Mouse (Mus musculus) c-Kit-positive CD71-positive TER-119-positive erythroid progenitor cells, embryonic 14.5 days (primary cell): ENCODE data around the gene Scn11a.
A peak's percentile ranks its signal among the peaks of the same experiment; 100 is the strongest.

ENCODE experiments used
- DNase-seq: peaks from one replicate; pipeline ENCODE4 v3.0.0-alpha.2; 2013; ENCODE audit warnings: low spot score

The Scn11a gene

DNA sequence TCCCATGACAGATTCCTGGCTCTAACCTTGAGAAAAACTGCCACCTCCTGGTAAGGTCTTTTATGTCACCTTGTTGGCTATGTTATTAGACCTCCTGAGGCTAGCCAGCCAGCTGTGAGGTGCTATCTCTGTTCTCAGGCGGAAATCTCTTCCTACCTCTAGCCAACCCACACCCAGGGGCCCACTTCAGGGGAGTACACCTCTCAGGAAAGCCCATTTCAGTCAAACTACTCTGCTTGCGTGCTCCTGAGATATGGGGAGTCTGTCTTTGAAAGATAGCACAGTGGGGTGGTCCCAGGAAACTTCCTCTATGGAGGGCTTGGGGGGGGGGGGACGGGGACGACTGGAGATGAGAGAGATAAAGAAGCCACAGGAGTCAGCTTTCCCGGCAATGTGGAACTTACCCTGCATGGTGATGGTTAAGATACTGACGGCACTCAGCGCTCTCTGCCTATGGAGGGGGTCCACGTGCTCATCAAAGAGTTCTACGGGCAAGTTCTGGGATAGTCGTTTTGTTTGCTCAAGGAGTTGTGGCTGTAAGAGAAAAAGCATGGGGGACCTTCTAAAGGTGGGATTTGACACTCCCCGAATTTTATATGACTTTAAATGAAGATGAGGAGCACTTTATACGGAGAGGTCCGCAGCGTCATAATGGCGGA is 29.9 kb downstream of the Scn11a start:
- DNase-seq: no peak

DNA sequence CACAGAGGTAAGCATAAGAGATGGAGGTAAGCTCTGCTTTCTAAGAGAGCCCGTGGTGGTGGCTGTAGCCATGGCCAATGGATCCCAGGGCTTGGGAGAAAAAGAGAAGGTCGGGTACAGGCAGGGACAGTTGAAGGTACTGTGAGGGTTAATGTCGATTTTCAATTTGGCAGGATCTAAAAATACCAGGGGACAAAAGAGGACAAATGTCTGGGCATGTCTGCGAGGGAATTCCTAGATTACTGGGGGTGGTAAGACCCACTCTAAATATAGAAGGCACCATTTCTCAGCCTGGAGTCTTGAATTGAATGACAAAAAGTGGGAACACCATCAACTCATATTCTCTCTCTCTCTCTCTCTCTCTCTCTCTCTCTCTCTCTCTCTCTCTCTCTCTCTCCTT is 30.8 kb downstream of the Scn11a start:
- no peak for DNase-seq

DNA sequence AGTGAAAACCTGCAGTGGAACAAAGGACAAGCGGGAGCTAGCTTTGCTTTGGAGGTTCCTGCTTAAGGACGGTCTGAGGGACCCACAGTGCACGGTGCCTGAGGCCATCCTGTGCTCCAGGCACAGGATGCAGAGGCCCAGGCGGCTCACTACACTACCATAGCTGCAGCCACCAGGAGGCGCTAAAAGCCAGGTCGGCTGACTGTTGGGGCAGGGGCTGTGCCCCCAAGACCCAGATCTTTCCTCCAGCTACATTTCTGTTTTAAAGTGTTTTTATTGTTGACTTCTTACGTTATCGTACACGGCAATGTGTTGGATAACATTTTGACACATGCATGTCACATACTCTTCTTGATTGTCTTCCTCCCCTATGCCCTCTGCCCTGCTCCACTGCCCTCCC is 32.8 kb downstream of the Scn11a start:
- DNase-seq: no peak

DNA sequence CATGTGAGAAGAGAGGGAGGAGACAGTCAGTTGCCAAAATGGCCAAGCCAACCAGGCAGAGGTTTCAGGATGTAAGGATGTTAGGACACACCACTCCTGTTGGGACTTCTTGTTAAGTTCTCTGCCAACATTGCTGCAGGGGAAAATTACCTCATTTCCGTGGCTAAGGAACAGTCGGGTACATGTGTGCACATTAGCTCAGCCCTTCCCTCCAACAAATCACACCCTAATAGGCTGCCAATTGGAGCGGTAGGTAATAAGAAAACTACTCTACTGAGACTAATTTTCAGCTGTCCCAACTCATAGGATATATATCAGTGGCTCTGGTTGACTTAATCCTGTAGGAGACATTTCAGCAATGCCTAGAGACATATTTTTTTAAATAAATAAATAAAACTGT is 44.4 kb downstream of the Scn11a start:
- no peak for DNase-seq

DNA sequence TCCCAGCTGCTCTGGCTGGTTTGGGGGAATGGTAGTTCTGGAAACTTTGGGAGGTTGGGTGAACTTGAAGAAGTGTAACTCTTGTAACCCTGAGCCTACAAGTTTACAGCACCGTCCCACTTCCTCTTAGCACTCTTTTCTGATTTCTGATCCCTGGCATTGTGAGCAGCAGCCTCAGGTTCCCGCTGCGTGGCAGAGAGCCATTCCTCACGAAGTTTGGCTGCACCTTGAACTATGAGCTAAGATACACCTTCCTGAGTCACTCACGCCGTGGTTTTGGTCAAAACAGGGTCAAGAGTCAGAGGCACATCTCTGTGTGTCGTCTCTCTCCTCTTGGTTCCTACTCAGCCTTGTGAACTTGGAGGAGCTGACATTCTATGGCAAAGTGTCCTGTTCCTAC is 48.6 kb downstream of the Scn11a start:
- no peak for DNase-seq

DNA sequence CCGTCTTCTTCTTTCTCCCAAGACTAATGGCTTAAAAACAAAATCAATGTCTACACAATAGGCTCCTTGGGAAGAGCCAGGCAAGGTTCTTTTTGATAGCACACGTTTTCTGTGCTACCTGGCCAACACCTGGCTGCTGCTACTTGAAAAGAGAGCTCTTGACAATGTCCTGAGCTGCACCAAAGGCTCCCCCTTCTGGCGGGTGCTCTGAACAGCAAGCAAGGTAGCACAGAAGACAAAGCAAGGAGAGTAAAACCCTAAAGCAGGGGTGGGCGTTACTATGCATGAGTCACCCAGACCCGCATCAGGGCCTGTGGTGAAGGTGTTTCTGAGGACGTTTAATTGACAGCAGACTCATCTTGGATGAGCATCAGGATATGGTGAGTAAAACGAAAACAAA is 56.7 kb downstream of the Scn11a start:
- no peak for DNase-seq

DNA sequence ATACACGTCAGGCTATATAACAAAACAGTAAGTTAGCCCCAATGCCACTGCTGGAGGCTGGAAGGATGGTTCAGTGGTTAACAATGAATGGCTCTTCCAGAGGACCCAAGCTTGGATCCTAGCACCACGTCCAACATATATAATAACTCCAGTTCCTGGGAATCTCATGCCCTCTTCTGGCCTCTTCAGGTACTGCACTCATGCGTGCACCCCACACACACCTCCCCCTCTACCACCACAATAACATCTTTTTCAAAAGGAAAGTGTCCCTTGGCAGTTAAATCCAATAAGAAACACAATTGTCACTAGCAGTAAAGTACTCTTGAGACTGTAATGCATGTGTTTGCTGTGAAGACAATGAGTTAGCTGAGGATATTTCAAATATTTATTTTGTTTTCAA is 65.0 kb downstream of the Scn11a start:
- DNase-seq: no peak

DNA sequence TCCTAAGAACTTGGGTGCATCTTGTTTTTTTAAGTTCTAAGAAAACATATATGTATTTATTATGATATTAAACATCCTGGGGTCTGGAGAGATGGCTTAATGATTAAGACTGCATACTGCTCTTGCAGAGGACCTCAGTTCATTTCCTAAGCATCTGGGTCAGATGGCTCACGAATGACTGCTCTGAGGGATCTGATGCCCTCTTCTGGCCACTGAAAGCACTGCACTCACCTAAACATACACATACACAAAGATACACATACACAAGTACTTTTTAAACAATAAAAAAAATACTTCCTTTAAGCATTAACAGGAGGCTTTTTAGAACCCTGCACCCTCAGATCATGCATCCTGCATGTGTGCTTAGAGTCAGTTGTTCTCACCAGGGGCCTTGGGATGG is 65.8 kb downstream of the Scn11a start:
- DNase-seq: no peak

DNA sequence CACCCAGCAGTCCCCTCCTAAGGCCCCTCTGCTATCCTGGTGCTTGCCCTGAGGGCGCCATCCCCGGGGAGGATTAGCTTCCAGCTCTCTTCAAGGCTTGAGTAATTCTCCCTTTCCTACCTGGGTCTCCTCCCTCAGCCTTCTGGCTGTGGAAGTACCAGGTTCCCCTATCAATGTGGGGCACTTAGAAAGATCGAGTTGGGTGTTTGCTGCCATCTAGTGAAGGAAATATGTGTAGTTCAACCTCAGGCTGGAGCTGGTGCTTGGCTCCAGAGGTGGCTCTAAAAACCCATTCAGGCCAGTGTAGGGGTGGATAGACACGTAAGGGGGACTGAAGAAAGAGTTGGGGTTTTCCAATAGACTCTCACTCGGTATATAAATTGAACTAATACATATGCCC is 73.7 kb downstream of the Scn11a start:
- DNase-seq: no peak

DNA sequence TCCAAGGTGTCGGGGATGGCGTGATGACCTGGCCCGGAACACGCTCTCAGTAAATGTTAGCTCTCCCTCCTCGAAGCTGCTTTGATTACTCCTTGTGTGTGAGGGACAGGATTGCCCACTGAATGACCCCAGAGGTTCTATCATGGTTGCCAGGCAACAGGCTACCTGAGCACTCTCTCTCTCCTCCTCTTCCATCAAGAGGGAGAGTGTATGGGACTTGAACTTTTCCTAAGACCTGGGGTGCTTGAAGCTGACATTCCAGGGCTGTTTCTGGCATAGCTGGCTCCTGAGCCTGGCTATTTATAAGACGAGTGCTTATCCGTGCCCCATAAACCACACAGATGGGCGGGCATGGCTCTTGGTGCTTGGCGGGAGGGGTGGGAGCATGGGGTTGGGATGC is 76.1 kb downstream of the Scn11a start:
- no peak for DNase-seq

DNA sequence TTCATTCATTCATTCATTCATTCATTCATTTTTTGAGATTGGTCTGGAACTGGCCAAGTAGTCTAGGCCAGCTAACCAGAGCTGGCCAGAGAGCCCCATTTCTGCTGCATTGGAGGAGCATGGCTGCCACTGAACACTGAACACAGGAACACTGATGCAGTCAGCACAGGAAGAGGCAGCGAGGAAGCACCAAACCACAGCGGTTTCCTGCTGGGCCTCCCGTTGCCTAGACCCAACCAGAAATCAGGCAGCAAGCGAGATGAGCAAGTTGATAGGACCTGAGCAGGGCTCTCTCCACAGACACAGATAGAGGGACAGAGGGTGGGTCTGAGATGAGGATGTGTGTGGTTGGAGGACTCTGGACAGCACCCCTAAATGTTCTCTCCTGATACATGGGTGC is 81.4 kb downstream of the Scn11a start:
- DNase-seq: no peak

DNA sequence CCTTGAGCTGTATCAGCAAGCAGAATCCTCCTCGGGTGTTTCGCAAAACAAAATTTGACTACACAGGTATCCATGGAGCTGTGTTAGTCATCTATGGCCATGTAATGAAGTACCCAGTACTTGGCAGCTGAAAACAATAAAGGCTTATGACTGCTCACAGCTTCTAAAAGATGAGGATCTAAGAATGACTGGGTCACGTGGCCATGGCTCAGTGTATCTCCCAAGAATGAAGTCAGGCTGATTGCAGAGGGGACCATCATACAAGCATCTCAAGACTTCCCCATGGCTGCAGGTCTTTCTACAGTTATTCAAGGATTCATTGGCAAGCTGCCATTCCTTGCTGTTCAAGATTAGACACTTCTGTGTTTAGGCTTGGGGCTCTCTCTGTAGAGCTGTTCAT is 81.9 kb downstream of the Scn11a start:
- no peak for DNase-seq

DNA sequence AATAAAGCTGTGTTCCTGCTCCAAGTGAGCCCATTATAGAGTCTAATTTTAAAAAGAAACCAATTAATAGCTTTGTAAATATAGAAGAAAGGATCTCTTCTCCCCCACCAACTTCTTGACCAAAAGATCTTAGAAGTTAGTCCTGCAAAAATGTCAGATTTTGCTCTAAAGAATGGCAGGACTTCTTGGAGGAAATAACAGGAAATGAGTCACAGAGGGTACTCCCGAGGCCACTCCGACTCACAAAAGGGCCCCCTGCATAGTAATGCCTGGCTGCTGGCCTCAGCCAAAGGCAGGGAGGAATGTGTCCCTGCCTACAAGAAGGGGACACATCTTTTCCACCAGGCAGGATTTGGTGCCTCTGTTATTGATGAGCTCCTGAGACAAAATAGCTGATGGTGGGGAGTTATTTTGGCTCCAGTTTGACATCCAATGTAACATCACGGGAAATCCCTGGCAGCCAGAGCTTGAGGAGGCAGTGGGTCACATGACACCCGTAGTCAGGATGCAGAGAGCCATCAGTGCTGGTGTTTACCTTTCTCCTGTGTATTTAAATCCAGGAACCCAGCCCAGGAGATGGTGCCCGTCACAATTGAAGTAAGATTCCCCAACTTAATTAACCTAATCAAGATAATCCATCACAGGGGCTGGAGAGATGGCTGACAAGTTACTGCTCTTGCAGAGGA is 84.0 kb downstream of the Scn11a start:
- DNase-seq: no peak

DNA sequence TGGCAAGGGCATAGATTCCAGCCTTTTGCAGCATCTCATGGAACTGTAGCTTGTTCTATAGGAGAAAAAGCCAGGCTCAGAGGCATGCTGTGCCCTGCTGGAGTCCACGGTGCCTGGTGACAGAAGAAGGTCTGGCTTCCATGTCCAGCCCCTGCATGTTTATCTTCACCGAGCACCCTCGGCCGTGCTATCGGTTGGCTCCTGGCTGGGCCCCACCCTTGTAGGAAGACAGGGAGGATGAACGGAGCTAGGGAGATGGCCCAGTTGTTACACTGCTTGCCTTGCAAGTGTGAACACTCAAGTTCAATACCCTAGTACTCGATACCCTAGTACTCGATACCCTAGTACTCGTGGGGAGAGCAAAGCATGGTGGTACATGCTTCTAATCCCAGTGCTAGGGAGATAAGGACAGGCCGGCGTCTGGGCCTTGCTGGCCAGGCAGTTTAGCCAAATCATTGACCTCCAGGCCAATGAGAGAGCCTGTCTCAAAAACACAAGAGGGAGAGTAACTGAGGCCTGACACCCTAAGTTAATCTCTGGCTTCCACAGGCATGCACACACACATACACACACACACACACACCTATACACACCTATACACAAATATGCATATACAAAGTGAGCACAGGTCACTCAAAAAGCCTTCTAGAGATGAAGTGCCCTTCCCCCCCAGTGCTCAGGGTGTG is 96.7 kb downstream of the Scn11a start:
- peak; percentile 24 for DNase-seq

DNA sequence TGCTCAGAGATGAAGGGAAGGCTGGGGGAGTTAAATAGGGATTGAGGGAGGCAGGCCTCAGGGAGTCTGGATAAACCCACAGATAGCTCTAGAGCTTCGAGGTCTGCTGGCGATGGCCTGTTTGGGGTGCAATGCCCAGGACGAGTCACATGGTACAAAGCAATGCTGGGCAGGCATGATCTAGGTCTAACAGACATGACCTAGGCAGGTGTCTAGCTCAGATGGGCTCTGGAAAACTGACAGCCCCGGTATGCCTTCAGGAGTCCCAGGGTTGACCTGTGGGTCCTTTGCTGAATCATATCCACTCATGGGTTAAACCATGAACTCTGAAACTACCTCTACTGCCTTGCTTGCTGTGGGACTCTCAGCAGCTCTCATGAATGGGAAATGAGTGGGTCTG is 98.3 kb downstream of the Scn11a start:
- DNase-seq: no peak

DNA sequence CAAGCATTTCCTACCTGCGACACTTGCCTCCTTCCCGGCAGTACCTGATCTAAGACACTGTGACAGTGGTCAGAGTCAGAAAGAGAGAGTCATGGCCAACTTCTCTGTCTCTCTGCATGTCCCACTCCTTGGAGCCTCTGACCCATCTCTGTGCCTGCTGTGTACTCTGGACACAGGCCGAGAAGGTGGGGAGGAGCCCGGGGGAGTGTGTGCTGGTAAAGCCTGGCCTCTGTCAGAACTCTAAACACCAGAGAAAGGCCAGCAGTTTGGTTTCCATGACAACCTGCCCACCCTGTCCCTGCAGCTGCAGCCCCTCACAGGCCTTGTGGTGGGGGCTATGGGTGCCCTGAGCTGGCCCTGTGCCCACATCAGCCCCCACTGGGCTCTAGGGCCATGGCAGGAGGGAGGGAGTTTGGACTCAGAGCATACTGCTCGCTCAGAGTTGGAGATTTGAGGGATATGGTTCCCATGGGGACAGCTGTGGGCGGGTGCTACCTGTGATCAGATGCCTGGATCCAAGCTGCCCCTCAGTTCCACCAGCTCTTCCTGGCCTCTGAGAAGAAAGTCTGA is 99.9 kb downstream of the Scn11a start:
- DNase-seq: no peak

DNA sequence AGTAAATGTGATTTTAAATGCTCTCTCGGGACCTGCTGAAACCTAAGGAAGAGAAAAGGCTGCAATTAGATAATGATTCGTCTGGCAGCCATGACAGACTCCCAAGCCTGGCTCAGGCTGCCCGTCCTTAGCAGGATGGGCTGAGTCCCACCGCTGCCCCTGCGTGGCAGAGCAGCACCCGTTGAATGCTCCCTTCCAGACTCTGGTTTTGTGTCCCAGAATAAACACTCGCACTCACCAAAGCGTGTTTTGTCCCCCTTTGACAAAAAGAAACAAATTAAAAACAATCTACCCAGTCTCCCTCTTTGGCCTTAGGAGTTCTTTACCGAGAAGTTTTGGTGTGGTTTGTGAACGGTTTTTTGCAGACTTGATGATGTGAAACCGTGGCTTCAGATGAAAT is 106.0 kb downstream of the Scn11a start, which contains the start of gene Scn10a:
Gene Scn10a, minus strand, starts transcription at position 101 of the 400 bp plus-strand sequence.
- no peak for DNase-seq

DNA sequence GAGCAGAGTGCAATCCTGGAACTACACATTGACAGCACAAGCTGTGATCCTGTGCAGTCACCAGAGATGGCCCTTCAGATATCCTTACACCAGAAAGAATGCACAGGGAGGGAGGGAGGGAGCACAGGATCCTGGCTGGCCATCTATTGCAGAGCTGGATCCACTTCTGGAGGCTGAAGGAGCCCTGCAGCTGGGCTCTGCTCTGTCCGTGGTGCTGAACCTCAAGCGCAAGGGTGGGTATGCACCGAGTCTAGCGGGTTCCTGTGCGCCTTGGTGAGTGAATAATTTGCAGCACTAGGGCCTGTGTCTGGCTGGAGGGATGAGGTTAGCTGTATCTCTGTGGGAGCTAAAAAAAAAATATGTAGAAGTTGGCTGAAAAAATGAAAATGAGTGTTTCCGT is 118.6 kb downstream of the Scn11a start:
- DNase-seq: no peak
